Mouse (Mus musculus) kidney, adult 2 months (tissue): ENCODE data around the gene Rad9a. TPM values are rescaled to one million over a fixed set of nuclear protein-coding genes. Genes with fewer than 3 reads are reported as not detected.

Source experiments
- DNase-seq: peaks from one replicate; pipeline ENCODE4 v3.0.0; 2021
- H3K27ac ChIP-seq: fragments of 200-500 bp; 2 replicates; pipeline ENCODE4 v1.5.1; 2012; ENCODE audit warnings: low read depth, low read length, control low read depth, inconsistent platforms; ENCODE audit not compliant: insufficient read depth
- H3K27me3 ChIP-seq: fragments of 200-500 bp; replicated peaks from 2 replicates; pipeline ENCODE4 v1.6.1; 2012; ENCODE audit warnings: mild to moderate bottlenecking, moderate library complexity, low read length, inconsistent platforms; ENCODE audit not compliant: control insufficient read depth, insufficient read depth
- H3K36me3 ChIP-seq: fragments of 200-500 bp; 2 replicates; pipeline ENCODE4 v1.6.1; 2012; ENCODE audit warnings: mild to moderate bottlenecking, moderate library complexity, low read length, inconsistent platforms; ENCODE audit not compliant: control insufficient read depth, insufficient read depth
- H3K4me1 ChIP-seq: fragments of 200-500 bp; 2 replicates; pipeline ENCODE4 v1.6.1; 2011; ENCODE audit warnings: low read length; ENCODE audit not compliant: control insufficient read depth, insufficient read depth
- H3K4me3 ChIP-seq: fragments of 200-500 bp; 2 replicates; pipeline ENCODE4 v1.5.1; 2011; ENCODE audit warnings: mild to moderate bottlenecking, low read depth, low read length, control low read depth; ENCODE audit not compliant: insufficient read depth
- CTCF ChIP-seq: fragments of 200-500 bp; conservative IDR thresholded peaks from 2 replicates; pipeline ENCODE4 v1.5.1; 2011; ENCODE audit warnings: low read depth, mild to moderate bottlenecking, control low read depth, low read length, moderate library complexity, mixed read lengths; ENCODE audit not compliant: insufficient read depth, insufficient read length
- POLR2A ChIP-seq: fragments of 200-500 bp; IDR thresholded peaks from one replicate; pipeline ENCODE4 v1.6.1; 2011; ENCODE audit warnings: low read depth, low read length, control low read depth
- WGBS: fragments of 180-500 bp; shearing (Covaris S2); methylation state at CpG from one replicate; pipeline ENCODE4 v1.1.7; 2018; 5-methylcytosine and 5-hydroxymethylcytosine counted together
- polyA plus RNA-seq: library from polyadenylated mRNA; depleted of rRNA; stranded (reverse); fragments of >200 nt; gene quantifications from 2 replicates; pipeline ENCODE4 v1.2.3, GENCODE M21; 2012

Gene Rad9a
- polyA plus RNA-seq, 1 experiment = 19.2 TPM

GRCm38 (mm10) chr19:4213524-4213974, 12.1 kb upstream of the Rad9a start:
- no peaks in the 10 kb centered on the region for H3K27me3 ChIP-seq
- H3K4me3 ChIP-seq = peak overlapping the region; percentile 60
- peaks cover 9% of the 10 kb centered on the region for H3K4me1 ChIP-seq
- WGBS = 12% methylated on average over 9 of the region's 9 CpGs
- no peaks in the 10 kb centered on the region for H3K36me3 ChIP-seq
- peak overlapping the region; percentile 41; the same call in 1 of the 2 replicates for H3K27ac ChIP-seq
- no peak for TF ChIP-seq CTCF
- no peak for TF ChIP-seq POLR2A
- peak; percentile 83 for DNase-seq

GRCm38 (mm10) chr19:4211891-4212588, 10.6 kb upstream of the Rad9a start:
- WGBS = 87% methylated on average over 4 of the region's 4 CpGs
- no peak overlapping the region for H3K27ac ChIP-seq
- no peak for TF ChIP-seq POLR2A
- no peaks in the 10 kb centered on the region for H3K36me3 ChIP-seq
- no peak for DNase-seq
- no peak overlapping the region for H3K4me3 ChIP-seq
- H3K27me3 ChIP-seq = no peaks in the 10 kb centered on the region
- H3K4me1 ChIP-seq = peaks cover 9% of the 10 kb centered on the region

GRCm38 (mm10) chr19:4208563-4208962, 7.1 kb upstream of the Rad9a start:
- H3K27me3 ChIP-seq = no peaks in the 10 kb centered on the region
- DNase-seq = no peak
- no peak for TF ChIP-seq CTCF
- no peak for TF ChIP-seq POLR2A
- no peak overlapping the region for H3K4me3 ChIP-seq
- H3K36me3 ChIP-seq = no peaks in the 10 kb centered on the region
- H3K27ac ChIP-seq = no peak overlapping the region
- 87% methylated on average over 5 of the region's 5 CpGs for WGBS
- peaks cover 5% of the 10 kb centered on the region for H3K4me1 ChIP-seq

- 0% methylated on average over 2 of the region's 2 CpGs for WGBS
- peak; percentile 87 for DNase-seq
Observed at GRCm38 (mm10) chr19:4206971-4207370, 5.5 kb upstream of the Rad9a start.

GRCm38 (mm10) chr19:4204889-4205288, 3.4 kb upstream of the Rad9a start:
- Histone ChIP-seq H3K27me3 (no peaks in the 10 kb centered on the region), H3K4me3 (no peak overlapping the region), H3K36me3 (no peaks in the 10 kb centered on the region), H3K4me1 (peaks cover 14% of the 10 kb centered on the region), H3K27ac (no peak overlapping the region)
- WGBS = 70% methylated on average over 4 of the region's 4 CpGs
- no peak for TF ChIP-seq POLR2A
- TF ChIP-seq CTCF = no peak
- DNase-seq = no peak

More at GRCm38 (mm10) chr19:4206971-4207370, 5.5 kb upstream of the Rad9a start:
- no peaks in the 10 kb centered on the region for H3K27me3 ChIP-seq
- peaks cover 2% of the 10 kb centered on the region; the same call in 1 of the 2 replicates for H3K4me1 ChIP-seq
- H3K27ac ChIP-seq = no peak overlapping the region
- no peaks in the 10 kb centered on the region for H3K36me3 ChIP-seq
- H3K4me3 ChIP-seq = no peak overlapping the region
- TF ChIP-seq CTCF (peak; percentile 99; the same call in 1 of the 2 replicates), POLR2A (no peak)

GRCm38 (mm10) chr19:4203604-4204326, 2.3 kb upstream of the Rad9a start:
- Histone ChIP-seq H3K4me3 (no peak overlapping the region), H3K4me1 (peaks cover 14% of the 10 kb centered on the region), H3K36me3 (no peaks in the 10 kb centered on the region), H3K27me3 (no peaks in the 10 kb centered on the region), H3K27ac (peak overlapping the region; percentile 37; the same call in 1 of the 2 replicates)
- TF ChIP-seq CTCF = no peak
- no peak for TF ChIP-seq POLR2A
- WGBS = 56% methylated on average over 13 of the region's 13 CpGs
- DNase-seq = peak; percentile 50

- no peak for TF ChIP-seq POLR2A
- TF ChIP-seq CTCF = no peak
- Histone ChIP-seq H3K4me1 (peaks cover 14% of the 10 kb centered on the region), H3K27ac (no peak overlapping the region), H3K36me3 (no peaks in the 10 kb centered on the region), H3K27me3 (no peaks in the 10 kb centered on the region), H3K4me3 (no peak overlapping the region)
- WGBS = 60% methylated on average over 3 of the region's 3 CpGs
- no peak for DNase-seq
Observed at GRCm38 (mm10) chr19:4203148-4203547, 1.7 kb upstream of the Rad9a start.
